Mouse (Mus musculus) lung, embryonic 15.5 days (tissue): ENCODE data around the gene Clcnkb. TPM values are rescaled to one million over a fixed set of nuclear protein-coding genes. Genes with fewer than 3 reads are reported as not detected.

ENCODE experiments used
- ATAC-seq: fragments of 200-750 bp; cut with Nextera tagmentation; 2 replicates; pipeline ENCODE4 v1.8.0; 2017; ENCODE audit warnings: moderate number of reproducible peaks, borderline replicate concordance; ENCODE audit not compliant: low FRiP score, low TSS enrichment; ENCODE audit errors: extremely low read depth
- H3K27ac ChIP-seq: fragments of 300-500 bp; sonication (generic); 2 replicates; pipeline ENCODE4 v1.5.1; 2015; ENCODE audit warnings: moderate library complexity, mild to moderate bottlenecking, inconsistent platforms
- H3K27me3 ChIP-seq: fragments of 300-500 bp; sonication (generic); 2 replicates; pipeline ENCODE4 v1.6.1; 2015; ENCODE audit warnings: inconsistent platforms
- H3K36me3 ChIP-seq: fragments of 300-500 bp; sonication (generic); 2 replicates; pipeline ENCODE4 v1.6.1; 2015; ENCODE audit warnings: inconsistent platforms
- H3K4me1 ChIP-seq: fragments of 300-500 bp; sonication (generic); 2 replicates; pipeline ENCODE4 v1.6.1; 2015; ENCODE audit warnings: inconsistent platforms
- H3K4me2 ChIP-seq: fragments of 300-500 bp; sonication (generic); 2 replicates; pipeline ENCODE4 v1.6.1; 2015; ENCODE audit warnings: inconsistent platforms, mild to moderate bottlenecking, moderate library complexity
- H3K4me3 ChIP-seq: fragments of 300-500 bp; sonication (generic); 2 replicates; pipeline ENCODE4 v1.5.1; 2015; ENCODE audit warnings: mild to moderate bottlenecking, inconsistent platforms
- H3K9ac ChIP-seq: fragments of 300-500 bp; sonication (generic); 2 replicates; pipeline ENCODE4 v1.6.1; 2015; ENCODE audit warnings: inconsistent platforms
- H3K9me3 ChIP-seq: fragments of 300-500 bp; sonication (generic); 2 replicates; pipeline ENCODE4 v1.6.1; 2016; ENCODE audit warnings: inconsistent platforms
- WGBS: fragments of 180-500 bp; shearing (Covaris S2); methylation state at CpG from one replicate; pipeline ENCODE4 v1.1.7; 2015; 5-methylcytosine and 5-hydroxymethylcytosine counted together
- polyA plus RNA-seq: library from polyadenylated mRNA; unstranded; fragments of >200 nt; fragmentation: Nextera tagmentation; extraction: Ambion mirVana; gene quantifications from 2 replicates; pipeline ENCODE4 v1.2.1, GENCODE M21; 2015

Clcnkb gene
- polyA plus RNA-seq, 1 experiment from 2014 or later = not detected

- H3K36me3 ChIP-seq = no peaks in the 10 kb centered on the region
- WGBS = 43% methylated on average over 9 of the region's 9 CpGs
- ATAC-seq = no peak
- no peaks in the 10 kb centered on the region for H3K27me3 ChIP-seq
- H3K4me2 ChIP-seq = no peak overlapping the region
- no peaks in the 10 kb centered on the region for H3K9me3 ChIP-seq
- H3K4me3 ChIP-seq = no peak overlapping the region
- no peak overlapping the region for H3K9ac ChIP-seq
- H3K4me1 ChIP-seq = peaks cover 13% of the 10 kb centered on the region
- no peak overlapping the region for H3K27ac ChIP-seq
Measured at GRCm38 (mm10) chr4:141430997-141431396, 15.2 kb upstream of the Clcnkb start.

- Histone ChIP-seq H3K27me3 (no peaks in the 10 kb centered on the region; the same call in 1 of the 2 replicates), H3K27ac (no peak overlapping the region), H3K9me3 (no peaks in the 10 kb centered on the region), H3K4me3 (no peak overlapping the region), H3K36me3 (no peaks in the 10 kb centered on the region), H3K9ac (no peak overlapping the region), H3K4me2 (no peak overlapping the region), H3K4me1 (peaks cover 20% of the 10 kb centered on the region)
- WGBS = 50% methylated on average over 9 of the region's 9 CpGs
- no peak for ATAC-seq
Measured at GRCm38 (mm10) chr4:141429847-141430246, 14.0 kb upstream of the Clcnkb start.

- ATAC-seq = no peak
- 78% methylated on average over 6 of the region's 6 CpGs for WGBS
- H3K9ac ChIP-seq = no peak overlapping the region
Measured at GRCm38 (mm10) chr4:141429381-141429780, 13.6 kb upstream of the Clcnkb start.

GRCm38 (mm10) chr4:141427921-141428320 lies 12.1 kb upstream of the Clcnkb start:
- 81% methylated on average over 13 of the region's 13 CpGs for WGBS
- Histone ChIP-seq H3K27me3 (no peaks in the 10 kb centered on the region; the same call in 1 of the 2 replicates), H3K4me3 (no peak overlapping the region), H3K9me3 (no peaks in the 10 kb centered on the region), H3K27ac (no peak overlapping the region), H3K36me3 (no peaks in the 10 kb centered on the region), H3K9ac (no peak overlapping the region), H3K4me1 (peaks cover 20% of the 10 kb centered on the region), H3K4me2 (no peak overlapping the region)
- no peak for ATAC-seq

More at GRCm38 (mm10) chr4:141429381-141429780, 13.6 kb upstream of the Clcnkb start:
- peaks cover 20% of the 10 kb centered on the region for H3K4me1 ChIP-seq
- H3K36me3 ChIP-seq = no peaks in the 10 kb centered on the region
- no peak overlapping the region for H3K4me3 ChIP-seq
- H3K4me2 ChIP-seq = no peak overlapping the region
- no peaks in the 10 kb centered on the region; the same call in 1 of the 2 replicates for H3K27me3 ChIP-seq
- no peak overlapping the region for H3K27ac ChIP-seq
- H3K9me3 ChIP-seq = no peaks in the 10 kb centered on the region

- no peak overlapping the region for H3K4me2 ChIP-seq
- WGBS = 52% methylated on average over 10 of the region's 10 CpGs
- H3K4me3 ChIP-seq = no peak overlapping the region
- no peaks in the 10 kb centered on the region for H3K36me3 ChIP-seq
- ATAC-seq = no peak
- no peak overlapping the region for H3K9ac ChIP-seq
- H3K27ac ChIP-seq = no peak overlapping the region
- H3K27me3 ChIP-seq = no peaks in the 10 kb centered on the region; the same call in 1 of the 2 replicates
- no peaks in the 10 kb centered on the region for H3K9me3 ChIP-seq
- peaks cover 20% of the 10 kb centered on the region for H3K4me1 ChIP-seq
Measured at GRCm38 (mm10) chr4:141426796-141427745, 11.3 kb upstream of the Clcnkb start.

GRCm38 (mm10) chr4:141425484-141426479 lies 10.0 kb upstream of the Clcnkb start:
- H3K4me3 ChIP-seq = peak overlapping the region; percentile 40
- peak overlapping the region; percentile 33; the same call in 1 of the 2 replicates for H3K9ac ChIP-seq
- 3% methylated on average over 35 of the region's 36 CpGs for WGBS
- H3K4me1 ChIP-seq = peaks cover 30% of the 10 kb centered on the region
- H3K4me2 ChIP-seq = peak overlapping the region; percentile 74
- ATAC-seq = peak; percentile 71
- H3K9me3 ChIP-seq = no peaks in the 10 kb centered on the region
- peaks cover 1% of the 10 kb centered on the region; the same call in 1 of the 2 replicates for H3K27me3 ChIP-seq
- H3K27ac ChIP-seq = peak overlapping the region; percentile 54
- no peaks in the 10 kb centered on the region for H3K36me3 ChIP-seq

GRCm38 (mm10) chr4:141423691-141424431 lies 8.0 kb upstream of the Clcnkb start:
- Histone ChIP-seq H3K9me3 (no peaks in the 10 kb centered on the region), H3K27me3 (peaks cover 6% of the 10 kb centered on the region; the same call in 1 of the 2 replicates), H3K27ac (no peak overlapping the region), H3K36me3 (no peaks in the 10 kb centered on the region), H3K9ac (no peak overlapping the region), H3K4me2 (no peak overlapping the region), H3K4me1 (peaks cover 42% of the 10 kb centered on the region), H3K4me3 (no peak overlapping the region)
- no peak for ATAC-seq
- WGBS = 80% methylated on average over 13 of the region's 13 CpGs

- H3K4me1 ChIP-seq = peaks cover 42% of the 10 kb centered on the region
- ATAC-seq = no peak
- no peak overlapping the region for H3K27ac ChIP-seq
- no peak overlapping the region for H3K9ac ChIP-seq
- H3K4me2 ChIP-seq = no peak overlapping the region
- no peaks in the 10 kb centered on the region for H3K36me3 ChIP-seq
- no peaks in the 10 kb centered on the region for H3K9me3 ChIP-seq
- H3K27me3 ChIP-seq = peaks cover 6% of the 10 kb centered on the region; the same call in 1 of the 2 replicates
- WGBS = 79% methylated on average over 5 of the region's 5 CpGs
- H3K4me3 ChIP-seq = no peak overlapping the region
Measured at GRCm38 (mm10) chr4:141423288-141423687, 7.5 kb upstream of the Clcnkb start.

GRCm38 (mm10) chr4:141422841-141423240 lies 7.0 kb upstream of the Clcnkb start:
- ATAC-seq = no peak
- 79% methylated on average over 5 of the region's 5 CpGs for WGBS
- H3K9me3 ChIP-seq = no peaks in the 10 kb centered on the region
- H3K27ac ChIP-seq = no peak overlapping the region
- no peak overlapping the region for H3K9ac ChIP-seq
- no peak overlapping the region for H3K4me3 ChIP-seq
- no peaks in the 10 kb centered on the region for H3K36me3 ChIP-seq
- H3K4me2 ChIP-seq = no peak overlapping the region
- peaks cover 6% of the 10 kb centered on the region; the same call in 1 of the 2 replicates for H3K27me3 ChIP-seq
- H3K4me1 ChIP-seq = peaks cover 42% of the 10 kb centered on the region

- Histone ChIP-seq H3K4me1 (peaks cover 33% of the 10 kb centered on the region), H3K27ac (peak overlapping the region; percentile 54), H3K4me2 (0 out of 2 replicates have a peak overlapping the region, but pooled peaks have one; percentile 8), H3K9ac (no peak overlapping the region), H3K27me3 (peaks cover 6% of the 10 kb centered on the region; the same call in 1 of the 2 replicates), H3K4me3 (0 out of 2 replicates have a peak overlapping the region, but pooled peaks have one; percentile 10), H3K9me3 (no peaks in the 10 kb centered on the region), H3K36me3 (no peaks in the 10 kb centered on the region)
- WGBS = 51% methylated on average over 14 of the region's 14 CpGs
- peak; percentile 9; the same call in 1 of the 2 replicates for ATAC-seq
Measured at GRCm38 (mm10) chr4:141421423-141421822, 5.6 kb upstream of the Clcnkb start.

GRCm38 (mm10) chr4:141420886-141421285 lies 5.1 kb upstream of the Clcnkb start:
- H3K9me3 ChIP-seq = no peaks in the 10 kb centered on the region
- H3K27me3 ChIP-seq = peaks cover 6% of the 10 kb centered on the region; the same call in 1 of the 2 replicates
- H3K4me1 ChIP-seq = peaks cover 28% of the 10 kb centered on the region
- no peak overlapping the region for H3K9ac ChIP-seq
- no peak overlapping the region for H3K4me3 ChIP-seq
- 27% methylated on average over 9 of the region's 9 CpGs for WGBS
- H3K27ac ChIP-seq = peak overlapping the region; percentile 54
- no peak for ATAC-seq
- H3K4me2 ChIP-seq = no peak overlapping the region
- H3K36me3 ChIP-seq = no peaks in the 10 kb centered on the region
